Mouse (Mus musculus): ENCODE data around the gene Zbtb41.

DNA sequence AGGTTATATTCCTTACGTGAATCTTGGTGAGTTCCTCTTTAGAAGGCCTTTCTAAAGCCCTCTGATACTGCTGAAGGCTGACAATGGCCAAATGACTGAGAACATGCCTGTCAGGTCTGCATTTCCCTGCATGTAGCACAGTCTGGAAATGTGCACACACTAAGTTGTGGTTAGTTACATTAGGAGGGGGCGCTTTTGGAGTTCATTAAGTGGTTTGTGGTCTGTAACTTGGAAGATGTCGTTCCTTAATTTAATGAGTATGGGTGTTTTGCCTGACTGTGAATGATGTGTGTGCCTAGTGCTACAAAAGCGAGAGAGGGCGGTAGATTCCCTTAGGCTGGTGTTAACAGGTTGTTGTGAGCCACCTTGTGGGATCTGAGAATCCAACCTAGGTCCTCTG is 38.7 kb downstream of the Zbtb41 start:
- TF ChIP-seq CTCF (IDR thresholded peaks at IDR 0.05; ENCODE audit: extremely low read depth, insufficient read depth, insufficient read length, insufficient replicate concordance) (no peak), POLR2A (IDR thresholded peaks at IDR 0.05; ENCODE audit: low read depth, low read length) (no peak)
